Mouse (Mus musculus) cerebellum, adult 2 months (tissue): Measurements from ENCODE around the gene Mrps35.

Experiments
- CTCF ChIP-seq: fragments of 200-500 bp; IDR thresholded peaks from 2 replicates; pipeline ENCODE4 v1.5.1; 2011; ENCODE audit warnings: low read depth, mild to moderate bottlenecking, control low read depth, low read length, moderate library complexity, borderline replicate concordance; ENCODE audit not compliant: insufficient read depth
- POLR2A ChIP-seq: fragments of 200-500 bp; IDR thresholded peaks from 2 replicates; pipeline ENCODE4 v1.6.1; 2011; ENCODE audit warnings: low read length, control low read depth, borderline replicate concordance; ENCODE audit not compliant: insufficient read depth

- TF ChIP-seq POLR2A (no peak), CTCF (no peak)
Observed at GRCm38 (mm10) chr6:147075808-147076387, 33.3 kb downstream of the Mrps35 start.
